Mouse (Mus musculus): ENCODE data around the gene Shroom3.

- no peak for TF ChIP-seq CTCF (IDR thresholded peaks at IDR 0.05; ENCODE audit: control insufficient read depth, insufficient read depth, insufficient read length)
- TF ChIP-seq MAX (IDR thresholded peaks at IDR 0.05): no peak
- TF ChIP-seq MYOD1 (IDR thresholded peaks at IDR 0.05; ENCODE audit: control insufficient read depth, insufficient read length, low read depth): no peak
- TF ChIP-seq FOSL1 (IDR thresholded peaks at IDR 0.05; ENCODE audit: insufficient read depth, low read length, poor library complexity, severe bottlenecking): no peak
- no peak for TF ChIP-seq CEBPB (IDR thresholded peaks at IDR 0.05; ENCODE audit: low read depth)
These were observed 250.5 kb downstream of the Shroom3 start for GRCm38 (mm10) chr5:92933599-92934217.
